Mouse (Mus musculus): ENCODE data around the gene Tmem86b.

The Tmem86b gene

DNA sequence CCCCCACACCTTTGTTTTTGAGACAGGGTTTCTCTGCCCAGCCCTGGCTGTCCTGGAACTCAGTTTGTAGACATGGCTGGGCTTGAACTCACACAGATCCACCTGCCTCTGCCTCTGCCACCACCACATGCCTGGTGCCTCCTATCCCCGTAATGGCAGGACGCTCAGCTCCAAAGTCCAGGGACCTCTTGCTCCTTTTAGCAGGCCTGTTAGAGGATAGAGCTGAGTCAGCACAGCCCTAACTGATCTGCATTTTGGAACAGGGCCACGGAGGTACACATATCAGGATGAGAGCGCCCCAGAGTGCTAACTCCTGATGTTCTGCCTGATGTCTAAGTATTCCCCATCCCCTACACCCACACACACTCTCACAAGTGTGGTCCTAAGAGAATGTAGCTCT, at the start of gene Tmem86b:
TSS of gene Tmem86b (minus strand) at position 392 of the 400 bp plus-strand sequence.
- DNase-seq (ENCODE audit: low spot score), result peak; percentile 51

GRCm38 (mm10) chr7:4675200-4675599, 44.0 kb upstream of the Tmem86b start:
- DNase-seq (ENCODE audit: low spot score), result no peak

- no peak for DNase-seq (ENCODE audit: low spot score)
These were observed 43.0 kb upstream of the Tmem86b start for GRCm38 (mm10) chr7:4674114-4674731.

DNA sequence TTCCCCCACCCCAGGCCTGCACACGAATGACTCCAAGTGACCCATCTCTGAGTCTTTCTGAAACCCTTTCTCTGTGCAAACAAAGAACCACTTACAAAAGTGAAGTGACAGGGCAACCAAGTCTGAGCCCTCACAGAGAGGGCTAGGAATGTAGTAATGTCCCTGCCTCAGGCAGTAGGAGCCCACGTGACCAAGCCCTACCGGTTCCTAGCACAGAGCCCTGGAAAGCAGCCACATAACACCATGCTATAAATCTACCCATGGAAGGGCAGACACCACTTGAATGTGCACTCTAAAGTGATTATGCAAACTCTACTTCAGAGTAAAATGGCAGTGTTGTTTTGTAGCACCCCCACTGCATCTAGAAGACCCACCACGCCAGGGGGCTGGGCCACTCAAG, 40.7 kb upstream of the Tmem86b start:
- no peak for DNase-seq (ENCODE audit: low spot score)

GRCm38 (mm10) chr7:4670655-4671255, 39.5 kb upstream of the Tmem86b start:
- DNase-seq (ENCODE audit: low spot score), result peak; percentile 88

GRCm38 (mm10) chr7:4669156-4669555, 37.9 kb upstream of the Tmem86b start:
- DNase-seq (ENCODE audit: low spot score), result no peak

DNA sequence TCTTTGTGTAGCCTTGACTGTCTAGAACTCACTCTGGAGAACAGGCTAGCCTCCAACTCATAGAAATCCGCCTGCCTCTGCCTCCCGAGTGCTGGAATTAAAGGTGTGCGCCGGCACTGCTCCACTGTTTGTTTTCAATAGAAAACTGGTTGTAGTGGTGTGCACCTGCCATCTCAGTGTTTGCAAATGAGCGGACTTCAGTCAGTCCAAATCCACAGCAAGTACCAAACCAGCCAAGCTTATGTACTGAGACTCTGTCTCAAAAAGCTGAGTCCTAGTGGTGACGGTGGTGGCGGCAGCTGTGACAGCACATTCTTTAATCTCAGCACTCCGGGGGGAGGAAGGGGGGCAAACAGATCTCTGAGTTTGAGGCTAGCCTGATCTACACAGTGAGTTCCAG, 37.3 kb upstream of the Tmem86b start:
- no peak for DNase-seq (ENCODE audit: low spot score)

GRCm38 (mm10) chr7:4666871-4667270, 35.6 kb upstream of the Tmem86b start:
- no peak for DNase-seq (ENCODE audit: low spot score)

GRCm38 (mm10) chr7:4663742-4664141, 32.5 kb upstream of the Tmem86b start:
- DNase-seq (ENCODE audit: low spot score), result no peak

DNA sequence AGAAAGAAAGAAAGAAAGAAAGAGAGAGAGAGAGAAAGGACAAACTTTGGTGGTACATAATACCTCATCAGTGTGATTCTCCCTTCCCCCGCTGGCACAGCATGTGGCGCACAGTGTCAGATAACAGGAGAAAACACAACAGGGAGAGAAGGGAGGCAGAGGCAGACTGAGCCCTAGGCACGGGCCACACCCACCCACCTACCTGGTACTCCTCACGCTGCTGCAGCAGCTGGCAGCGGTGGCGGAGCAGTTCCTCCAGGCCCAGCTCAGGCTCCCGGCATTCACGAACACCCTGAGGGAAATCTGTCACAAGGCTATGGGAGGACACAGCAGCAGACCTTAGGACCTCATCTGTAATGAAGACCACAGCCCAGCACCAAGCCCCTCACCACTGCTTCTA, 32.0 kb upstream of the Tmem86b start:
- no peak for DNase-seq (ENCODE audit: low spot score)

- no peak for DNase-seq (ENCODE audit: low spot score)
These were observed 28.8 kb upstream of the Tmem86b start for GRCm38 (mm10) chr7:4659911-4660443.

GRCm38 (mm10) chr7:4658912-4659551, 27.8 kb upstream of the Tmem86b start, which contains the start of gene Ppp6r1:
Ppp6r1 (minus strand) TSS chr7:4659019.
- DNase-seq (ENCODE audit: low spot score), result peak; percentile 96

- DNase-seq (ENCODE audit: low spot score), result no peak
These were observed 27.1 kb upstream of the Tmem86b start for GRCm38 (mm10) chr7:4658128-4658907.

- no peak for DNase-seq (ENCODE audit: low spot score)
These were observed 26.4 kb upstream of the Tmem86b start for GRCm38 (mm10) chr7:4657521-4658127.

GRCm38 (mm10) chr7:4656818-4657217, 25.6 kb upstream of the Tmem86b start:
- no peak for DNase-seq (ENCODE audit: low spot score)

- DNase-seq (ENCODE audit: low spot score), result no peak
These were observed 24.7 kb upstream of the Tmem86b start for GRCm38 (mm10) chr7:4655916-4656315.

DNA sequence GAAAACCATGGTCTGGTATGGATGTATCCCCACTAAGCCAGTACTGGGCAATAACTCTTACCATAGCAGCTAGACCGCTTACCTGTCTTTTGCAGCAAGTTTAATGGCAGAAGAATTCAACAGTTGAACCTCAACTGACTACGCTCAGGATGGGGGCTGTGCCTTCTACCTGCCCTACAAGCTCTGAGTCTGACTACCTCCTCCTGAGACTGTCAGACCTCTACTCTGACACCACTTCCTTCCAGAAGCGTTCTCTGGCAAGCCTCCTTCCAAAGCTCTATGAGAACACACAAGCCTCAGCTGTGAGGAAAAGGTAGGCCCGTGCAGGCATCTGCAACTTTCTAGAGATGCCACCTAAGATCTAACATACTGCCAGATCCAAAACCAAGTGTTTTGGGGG, 24.2 kb upstream of the Tmem86b start:
- DNase-seq (ENCODE audit: low spot score), result no peak

- no peak for DNase-seq (ENCODE audit: low spot score)
These were observed 23.0 kb upstream of the Tmem86b start for GRCm38 (mm10) chr7:4654221-4654620.

DNA sequence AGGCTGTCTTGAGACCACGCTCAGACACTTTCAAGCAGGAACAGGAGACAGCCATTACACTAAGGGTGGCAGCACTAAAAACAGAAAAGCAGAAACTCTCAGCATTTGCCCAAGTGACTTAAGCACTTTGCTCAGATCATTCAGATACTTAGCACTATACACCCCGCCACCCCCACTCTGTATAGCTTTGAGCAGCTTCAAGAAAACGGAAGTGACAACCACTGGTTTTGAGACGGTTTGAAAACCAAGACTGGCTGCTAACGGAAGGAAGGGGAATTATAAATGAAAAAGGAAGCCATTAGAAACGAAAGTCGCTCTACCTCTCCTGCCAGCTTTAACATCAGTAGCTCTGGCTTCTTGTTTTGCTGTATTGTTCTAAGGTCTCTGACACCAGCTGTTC, 22.6 kb upstream of the Tmem86b start:
- no peak for DNase-seq (ENCODE audit: low spot score)

- no peak for DNase-seq (ENCODE audit: low spot score)
These were observed 22.1 kb upstream of the Tmem86b start for GRCm38 (mm10) chr7:4653351-4653750.

DNA sequence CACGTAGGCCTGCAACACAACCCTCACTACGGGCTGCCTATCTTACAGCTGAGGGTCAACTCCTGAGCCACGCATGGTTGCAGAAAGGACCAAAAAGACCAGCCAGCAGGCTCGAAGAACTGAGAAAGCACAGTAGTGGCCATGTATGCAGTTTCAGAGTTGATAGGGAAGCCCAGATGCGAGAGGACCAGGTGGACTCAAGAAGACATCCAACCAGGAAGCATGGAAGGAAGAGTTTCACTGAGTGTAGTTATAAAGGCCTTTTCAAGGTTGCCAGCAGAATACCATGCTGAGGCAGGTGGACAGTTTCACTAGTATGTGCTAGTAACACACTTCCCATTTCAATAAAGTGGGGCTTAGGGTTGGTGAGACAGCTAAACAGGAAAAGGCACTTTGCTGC, 21.5 kb upstream of the Tmem86b start:
- no peak for DNase-seq (ENCODE audit: low spot score)

GRCm38 (mm10) chr7:4651581-4651980, 20.4 kb upstream of the Tmem86b start:
- DNase-seq (ENCODE audit: low spot score), result no peak
